Mouse (Mus musculus) testis, adult 2 months (tissue): Measurements from ENCODE around the gene Hepacam. TPM values are rescaled to one million over a fixed set of nuclear protein-coding genes. Genes with fewer than 3 reads are reported as not detected.
A peak's percentile ranks its signal among the peaks of the same experiment; 100 is the strongest.

Experiments used
- H3K27ac ChIP-seq: fragments of 200-500 bp; 2 replicates; pipeline ENCODE4 v1.5.1; 2012; ENCODE audit warnings: low read depth, low read length; ENCODE audit not compliant: control insufficient read depth, insufficient read depth
- H3K27me3 ChIP-seq: fragments of 200-500 bp; 2 replicates; pipeline ENCODE4 v1.6.1; 2012; ENCODE audit warnings: mild to moderate bottlenecking, low read length, moderate library complexity; ENCODE audit not compliant: control insufficient read depth, insufficient read depth
- H3K36me3 ChIP-seq: fragments of 200-500 bp; 2 replicates; pipeline ENCODE4 v1.6.1; 2012; ENCODE audit warnings: mild to moderate bottlenecking, low read length; ENCODE audit not compliant: control insufficient read depth, insufficient read depth
- H3K4me1 ChIP-seq: fragments of 200-500 bp; 2 replicates; pipeline ENCODE4 v1.6.1; 2012; ENCODE audit warnings: low read length; ENCODE audit not compliant: control insufficient read depth, insufficient read depth
- H3K4me3 ChIP-seq: fragments of 200-500 bp; 2 replicates; pipeline ENCODE4 v1.5.1; 2012; ENCODE audit warnings: low read depth, mild to moderate bottlenecking, low read length, moderate library complexity, mixed read lengths; ENCODE audit not compliant: control insufficient read depth
- CTCF ChIP-seq: fragments of 200-500 bp; IDR thresholded peaks from 2 replicates; pipeline ENCODE4 v1.5.1; 2012; ENCODE audit warnings: low read depth, mild to moderate bottlenecking, inconsistent platforms, low read length, moderate library complexity; ENCODE audit not compliant: control insufficient read depth, insufficient read depth, insufficient replicate concordance
- POLR2A ChIP-seq: fragments of 200-500 bp; IDR thresholded peaks from 2 replicates; pipeline ENCODE4 v1.6.1; 2012; ENCODE audit warnings: low read depth, mild to moderate bottlenecking, inconsistent platforms, low read length, moderate library complexity; ENCODE audit not compliant: control insufficient read depth
- polyA plus RNA-seq: library from polyadenylated mRNA; depleted of rRNA; stranded (reverse); fragments of >200 nt; gene quantifications from 2 replicates; pipeline ENCODE4 v1.2.3, GENCODE M21; 2012; rRNA removed

The Hepacam gene
- polyA plus RNA-seq: 21.3 and 26.5 TPM in 2 replicates

DNA sequence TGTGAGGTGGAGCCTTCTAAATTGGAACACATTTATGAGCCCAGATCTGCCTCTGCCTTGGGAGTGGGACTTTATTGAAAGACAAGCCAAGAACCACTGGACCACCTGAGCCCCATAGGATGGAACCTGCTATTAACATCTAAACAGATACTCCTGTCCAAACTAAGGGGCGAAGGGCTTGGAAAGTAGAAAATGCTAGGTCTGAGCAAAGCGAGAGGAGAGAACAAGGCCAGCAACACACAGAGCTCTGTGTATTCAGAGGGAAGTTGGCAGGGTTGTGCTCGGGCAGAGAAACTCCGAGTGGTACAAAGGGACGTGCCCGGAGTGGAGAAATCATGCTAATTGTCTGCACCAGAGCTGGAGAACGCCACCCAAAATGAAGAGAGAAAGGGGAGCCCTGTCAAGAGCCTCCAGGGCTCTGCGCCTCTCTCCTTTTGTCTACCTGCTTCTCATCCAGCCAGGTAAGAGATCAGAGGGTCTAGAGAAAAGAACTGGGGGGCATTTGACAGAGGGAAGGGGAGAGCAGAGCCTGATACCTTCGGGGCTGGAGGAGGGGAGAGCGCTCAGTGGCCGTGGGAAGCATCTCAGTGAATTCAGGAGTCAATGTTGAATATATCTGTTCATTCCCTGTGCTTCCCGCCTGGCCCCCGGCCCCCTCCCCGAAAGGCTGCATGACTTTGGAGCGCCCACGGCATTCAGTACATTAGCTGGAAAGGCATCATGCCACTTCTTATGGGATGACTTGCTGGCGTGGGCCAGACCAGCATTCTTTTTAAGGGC is at the start of gene Hepacam:
Hepacam (plus strand) TSS at position 51 of the 780 bp plus-strand sequence.
- TF ChIP-seq POLR2A (no peak), CTCF (no peak)
- Histone ChIP-seq H3K4me3 (no peak within 1 kb of the TSS), H3K36me3 (no peaks in the 10 kb centered on the region), H3K4me1 (peaks cover 12% of the 10 kb centered on the region), H3K27ac (no peak within 1 kb of the TSS), H3K27me3 (no peaks in the 10 kb centered on the region)

- Histone ChIP-seq H3K4me1 (no peaks in the 10 kb centered on the region), H3K36me3 (no peaks in the 10 kb centered on the region), H3K27me3 (no peaks in the 10 kb centered on the region), H3K4me3 (no peak overlapping the region), H3K27ac (no peak overlapping the region)
- TF ChIP-seq POLR2A (no peak), CTCF (peak; percentile 14; the same call in 1 of the 2 replicates)
These were observed 37.7 kb upstream of the Hepacam start for GRCm38 (mm10) chr9:37329456-37329855.

DNA sequence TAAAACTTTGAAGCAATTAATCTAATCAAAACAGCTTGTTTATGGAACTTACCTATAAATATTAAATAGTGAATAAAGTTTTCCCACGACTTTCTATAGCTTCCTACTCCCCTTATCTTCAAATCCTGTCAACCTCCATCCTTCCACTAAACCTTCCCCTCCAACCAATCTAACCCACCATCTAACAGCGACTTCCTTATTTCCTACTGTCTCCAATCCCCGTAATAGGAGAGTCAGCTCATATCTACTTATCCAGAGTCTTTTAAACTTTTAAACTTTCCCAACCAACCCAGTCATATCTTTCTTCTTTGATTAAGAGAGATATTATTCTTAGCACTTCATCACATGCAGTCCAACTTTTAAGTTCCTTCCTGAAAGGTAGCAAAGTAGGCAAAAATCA is 21.7 kb upstream of the Hepacam start:
- TF ChIP-seq POLR2A: no peak
- no peak for TF ChIP-seq CTCF
- no peak overlapping the region for H3K27ac ChIP-seq

DNA sequence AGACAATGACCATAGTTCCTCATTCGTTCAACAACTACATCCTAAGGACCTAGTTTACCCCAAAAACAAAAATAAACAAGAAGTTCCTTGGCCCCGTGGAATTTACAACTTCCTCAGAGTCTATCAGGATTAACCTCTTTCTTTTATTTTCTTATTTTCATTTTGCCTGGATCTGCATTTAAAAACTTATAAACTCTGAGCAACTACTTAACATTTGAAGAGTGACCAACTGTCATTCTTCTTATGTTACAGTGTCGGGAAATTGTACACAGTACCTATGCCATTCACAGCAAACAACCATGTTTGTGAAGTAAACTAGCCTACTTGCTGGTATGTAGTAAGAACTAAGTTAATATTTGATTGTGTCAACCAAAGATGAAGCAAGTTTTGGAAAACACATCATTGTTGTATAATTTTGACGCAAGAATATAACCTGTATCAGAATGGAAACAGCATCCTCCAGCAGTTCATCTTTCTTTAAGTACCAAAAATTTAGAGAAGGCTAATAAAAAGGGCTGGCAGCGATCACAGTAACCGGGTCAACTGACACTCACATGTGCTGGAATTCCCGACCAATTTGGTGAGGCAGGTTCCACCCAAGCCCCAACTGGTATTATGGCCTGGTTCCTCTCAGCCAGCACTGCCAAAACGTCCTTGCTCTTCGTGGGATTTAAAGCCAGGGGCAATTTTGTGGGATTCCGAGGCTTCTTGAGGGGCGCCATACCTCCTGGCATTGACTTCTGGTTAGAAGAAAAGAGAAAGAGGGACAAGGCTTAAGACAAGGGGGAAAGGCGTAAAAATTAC is 19.8 kb upstream of the Hepacam start:
- Histone ChIP-seq H3K27ac (peak overlapping the region; percentile 85), H3K36me3 (no peaks in the 10 kb centered on the region; the same call in 1 of the 2 replicates), H3K4me3 (peak overlapping the region; percentile 91), H3K4me1 (peaks cover 2% of the 10 kb centered on the region; the same call in 1 of the 2 replicates), H3K27me3 (no peaks in the 10 kb centered on the region)
- no peak for TF ChIP-seq CTCF
- TF ChIP-seq POLR2A: no peak

More for the DNA sequence above, 21.7 kb upstream of the Hepacam start:
- H3K4me3 ChIP-seq: no peak overlapping the region
- H3K36me3 ChIP-seq: peaks cover under 1% of the 10 kb centered on the region; the same call in 1 of the 2 replicates
- H3K4me1 ChIP-seq: peaks cover 2% of the 10 kb centered on the region; the same call in 1 of the 2 replicates
- no peaks in the 10 kb centered on the region for H3K27me3 ChIP-seq

- peak within 1 kb of the TSS; percentile 85 for H3K27ac ChIP-seq
- no peaks in the 10 kb centered on the region for H3K27me3 ChIP-seq
- TF ChIP-seq CTCF: no peak
- peak; percentile 97 for TF ChIP-seq POLR2A
- H3K4me3 ChIP-seq: peak within 1 kb of the TSS; percentile 91
- peaks cover 2% of the 10 kb centered on the region; the same call in 1 of the 2 replicates for H3K4me1 ChIP-seq
- H3K36me3 ChIP-seq: no peaks in the 10 kb centered on the region; the same call in 1 of the 2 replicates
These were observed 19.0 kb upstream of the Hepacam start, which contains the start of gene Ccdc15 for GRCm38 (mm10) chr9:37347988-37348642. TSS of gene Ccdc15 (minus strand) at chr9:37348432.

GRCm38 (mm10) chr9:37349050-37349449 is 18.1 kb upstream of the Hepacam start:
- Histone ChIP-seq H3K27ac (no peak overlapping the region), H3K27me3 (no peaks in the 10 kb centered on the region), H3K4me1 (peaks cover 2% of the 10 kb centered on the region; the same call in 1 of the 2 replicates), H3K4me3 (peak overlapping the region; percentile 91), H3K36me3 (no peaks in the 10 kb centered on the region; the same call in 1 of the 2 replicates)
- TF ChIP-seq POLR2A (no peak), CTCF (no peak)
